ENCODE assay signal across 8 mouse cellular contexts in the genomic region with DNA sequence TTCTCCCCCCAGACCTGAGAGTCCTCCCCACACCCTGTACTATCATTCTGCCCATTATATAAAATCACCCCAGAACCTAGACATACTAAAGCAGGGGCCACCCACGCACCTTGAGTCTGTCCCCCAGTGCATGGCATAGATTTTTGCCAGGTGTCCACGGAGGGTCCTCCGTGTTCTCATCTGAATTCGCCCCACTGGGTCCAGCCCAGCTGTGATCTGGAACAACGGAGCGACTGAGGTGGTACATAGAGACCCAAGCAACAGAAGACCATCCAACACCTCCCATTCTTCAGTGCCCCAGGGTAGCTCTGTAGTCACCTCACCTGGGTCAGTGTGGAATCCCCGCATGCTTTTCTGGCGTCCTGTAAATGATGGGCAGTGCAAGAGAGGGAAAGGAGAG. TPM values are rescaled to one million over a fixed set of nuclear protein-coding genes. Genes with fewer than 3 reads are reported as not detected.
DNase-seq lines count a peak whose midpoint lies in the region; ATAC-seq and TF ChIP-seq lines count a peak whose summit lies in the region.

No protein-coding gene starts in this region.

- TF ChIP-seq CTCF in testis, adult 2 months (IDR thresholded peaks at IDR 0.05; ENCODE audit: control insufficient read depth, insufficient read depth, insufficient replicate concordance, low read depth, low read length) = no peak

- H3K9ac ChIP-seq in liver, embryonic 13.5 days = 0 out of 2 replicates have a peak overlapping the region, but pooled peaks have one; percentile 95

- H3K27me3 ChIP-seq in erythroblast, embryonic 14.5 days (ENCODE audit: control insufficient read depth) = no peaks in the 10 kb centered on the region
- no peaks in the 10 kb centered on the region for H3K27me3 ChIP-seq in testis, adult 2 months (ENCODE audit: control insufficient read depth, insufficient read depth, low read length)
- H3K27me3 ChIP-seq in liver, embryonic 13.5 days = no peaks in the 10 kb centered on the region

- H3K4me1 ChIP-seq in erythroblast, embryonic 14.5 days (ENCODE audit: control insufficient read depth) = peaks cover 73% of the 10 kb centered on the region
- peaks cover 15% of the 10 kb centered on the region for H3K4me1 ChIP-seq in testis, adult 2 months (ENCODE audit: control insufficient read depth, insufficient read depth, low read length)
- peaks cover 75% of the 10 kb centered on the region for H3K4me1 ChIP-seq in liver, embryonic 13.5 days (replicated peaks)

- H3K27ac ChIP-seq in testis, adult 2 months (ENCODE audit: control insufficient read depth, insufficient read depth, low read depth, low read length) = no peak overlapping the region; the same call in 1 of the 2 replicates
- peak overlapping the region; percentile 92 for H3K27ac ChIP-seq in liver, embryonic 13.5 days

- 86% methylated on average over 8 of the region's 8 CpGs for WGBS in liver, embryonic 13.5 days (ENCODE audit: insufficient replicate concordance)

- TF ChIP-seq POLR2A in testis, adult 2 months (IDR thresholded peaks at IDR 0.05; ENCODE audit: control insufficient read depth, low read depth, low read length) = no peak

- ATAC-seq in erythroblast, adult 5-6 weeks (replicated peaks; ENCODE audit: low FRiP score, poor library complexity, severe bottlenecking) = no peak
- ATAC-seq in liver, embryonic 13.5 days (ENCODE audit: low read depth) = no peak

- H3K36me3 ChIP-seq in erythroblast, embryonic 14.5 days (ENCODE audit: control insufficient read depth) = peaks cover 57% of the 10 kb centered on the region
- H3K36me3 ChIP-seq in testis, adult 2 months (ENCODE audit: control insufficient read depth, insufficient read depth, low read length) = no peaks in the 10 kb centered on the region; the same call in 1 of the 2 replicates
- peaks cover 55% of the 10 kb centered on the region for H3K36me3 ChIP-seq in liver, embryonic 13.5 days

- no peaks in the 10 kb centered on the region for H3K9me3 ChIP-seq in erythroblast, embryonic 14.5 days (ENCODE audit: control insufficient read depth, low read length)
- H3K9me3 ChIP-seq in liver, embryonic 13.5 days (replicated peaks) = no peaks in the 10 kb centered on the region

- DNase-seq in testis, postnatal 14 days (ENCODE audit: low spot score) = no peak
- no peak for DNase-seq in liver, embryonic 13.5 days
- no peak for DNase-seq in adrenal gland, adult 2 months
- DNase-seq in gastrocnemius, postnatal 10 days = no peak
- no peak for DNase-seq in retina, postnatal 1 day

- H3K4me3 ChIP-seq in erythroblast, embryonic 14.5 days (replicated peaks) = peak overlapping the region; percentile 89
- peak overlapping the region; percentile 68 for H3K4me3 ChIP-seq in testis, adult 2 months (ENCODE audit: control insufficient read depth, low read depth, low read length)
- peak overlapping the region; percentile 93 for H3K4me3 ChIP-seq in liver, embryonic 13.5 days (replicated peaks)

- peak overlapping the region; percentile 99 for H3K4me2 ChIP-seq in liver, embryonic 13.5 days

RNA-seq across cellular contexts. Expression of a gene that starts 3.0 kb away (rescaled TPM):
- not detected in 2 replicates for polyA plus RNA-seq in erythroblast, embryonic 14.5 days (2012)
- not detected in 2 replicates for total RNA-seq in erythroblast, adult 5-6 weeks (2015; ENCODE audit: low replicate concordance)
- not detected in 2 replicates for total RNA-seq in erythroblast, adult 5-6 weeks (2017; ENCODE audit: low replicate concordance)
- not detected in 2 replicates for polyA plus RNA-seq in testis, adult 2 months (2012; rRNA removed)
- 0.96 and 1.2 TPM in 2 replicates for polyA plus RNA-seq in liver, embryonic 13.5 days (2015; fragmentation: Nextera tagmentation; extraction: Ambion mirVana)
- total RNA-seq in adrenal gland, adult 2 months (2021) = not detected
- polyA plus RNA-seq in adrenal gland, adult 2 months (2012; rRNA removed) = not detected in 2 replicates
- total RNA-seq in gastrocnemius, postnatal 10 days (2021) = not detected

RNA-seq across cellular contexts. Expression of a gene that starts 3.2 kb away (rescaled TPM):
- polyA plus RNA-seq in erythroblast, embryonic 14.5 days (2012) = 59.2 and 65.3 TPM in 2 replicates
- total RNA-seq in erythroblast, adult 5-6 weeks (2015; ENCODE audit: low replicate concordance) = 77.0 and 113 TPM in 2 replicates
- total RNA-seq in erythroblast, adult 5-6 weeks (2017; ENCODE audit: low replicate concordance) = 94.2 and 96.3 TPM in 2 replicates
- 369 and 402 TPM in 2 replicates for polyA plus RNA-seq in testis, adult 2 months (2012; rRNA removed)
- polyA plus RNA-seq in liver, embryonic 13.5 days (2015; fragmentation: Nextera tagmentation; extraction: Ambion mirVana) = 139 and 159 TPM in 2 replicates
- 100 to 1,000 TPM; 553 to 611 TPM for total RNA-seq in adrenal gland, adult 2 months (2021)
- 1,578 and 1,712 TPM in 2 replicates for polyA plus RNA-seq in adrenal gland, adult 2 months (2012; rRNA removed)
- total RNA-seq in gastrocnemius, postnatal 10 days (2021) = 100 to 1,000 TPM; 301 to 324 TPM

RNA-seq across cellular contexts. Expression of a gene that starts 11.7 kb away (rescaled TPM):
- 2.4 and 2.6 TPM in 2 replicates for polyA plus RNA-seq in erythroblast, embryonic 14.5 days (2012)
- total RNA-seq in erythroblast, adult 5-6 weeks (2015; ENCODE audit: low replicate concordance) = 5.6 and 6.1 TPM in 2 replicates
- 5.3 and 8.4 TPM in 2 replicates for total RNA-seq in erythroblast, adult 5-6 weeks (2017; ENCODE audit: low replicate concordance)
- 11.5 and 12.0 TPM in 2 replicates for polyA plus RNA-seq in testis, adult 2 months (2012; rRNA removed)
- polyA plus RNA-seq in liver, embryonic 13.5 days (2015; fragmentation: Nextera tagmentation; extraction: Ambion mirVana) = 3.3 and 3.7 TPM in 2 replicates
- 10 to 100 TPM; 25.4 to 31.0 TPM for total RNA-seq in adrenal gland, adult 2 months (2021)
- polyA plus RNA-seq in adrenal gland, adult 2 months (2012; rRNA removed) = 37.1 and 38.0 TPM in 2 replicates
- total RNA-seq in gastrocnemius, postnatal 10 days (2021) = 10 to 100 TPM; 23.0 to 25.3 TPM

RNA-seq across cellular contexts. Expression of a gene that starts 23.2 kb away (rescaled TPM):
- not detected in 2 replicates for polyA plus RNA-seq in erythroblast, embryonic 14.5 days (2012)
- total RNA-seq in erythroblast, adult 5-6 weeks (2015; ENCODE audit: low replicate concordance) = not detected in 2 replicates
- total RNA-seq in erythroblast, adult 5-6 weeks (2017; ENCODE audit: low replicate concordance) = not detected in 2 replicates
- polyA plus RNA-seq in testis, adult 2 months (2012; rRNA removed) = 0.25 TPM in 2 replicates
- polyA plus RNA-seq in liver, embryonic 13.5 days (2015; fragmentation: Nextera tagmentation; extraction: Ambion mirVana) = 0.14 and 0.16 TPM in 2 replicates
- 1 to 10 TPM; 2.8 to 5.2 TPM for total RNA-seq in adrenal gland, adult 2 months (2021)
- polyA plus RNA-seq in adrenal gland, adult 2 months (2012; rRNA removed) = 6.0 and 10.0 TPM in 2 replicates
- under 1 TPM in 1 of 2 experiments, not detected in 1; 0.16 TPM for total RNA-seq in gastrocnemius, postnatal 10 days (2021)

RNA-seq across cellular contexts. Expression of a gene that starts 27.8 kb away (rescaled TPM):
- polyA plus RNA-seq in erythroblast, embryonic 14.5 days (2012) = 7.1 and 9.3 TPM in 2 replicates
- total RNA-seq in erythroblast, adult 5-6 weeks (2015; ENCODE audit: low replicate concordance) = 9.0 TPM in 1 of 2 replicates, not detected in the other
- total RNA-seq in erythroblast, adult 5-6 weeks (2017; ENCODE audit: low replicate concordance) = 4.4 and 7.2 TPM in 2 replicates
- 10.2 and 12.7 TPM in 2 replicates for polyA plus RNA-seq in testis, adult 2 months (2012; rRNA removed)
- 45.7 and 46.1 TPM in 2 replicates for polyA plus RNA-seq in liver, embryonic 13.5 days (2015; fragmentation: Nextera tagmentation; extraction: Ambion mirVana)
- 10 to 100 TPM; 23.0 to 31.7 TPM for total RNA-seq in adrenal gland, adult 2 months (2021)
- 46.9 and 48.7 TPM in 2 replicates for polyA plus RNA-seq in adrenal gland, adult 2 months (2012; rRNA removed)
- 10 to 100 TPM; 16.6 to 18.5 TPM for total RNA-seq in gastrocnemius, postnatal 10 days (2021)
